Mouse (Mus musculus): ENCODE measurements at regions not wholly inside any gene's neighbourhood (a gene's known extent, or its start where the extent isn't known, plus 50 kb on each side); places are given as distances from the start of the nearest gene placed in this dataset.
"Not testable (repeated sequence)": the region's sequence is repeated elsewhere in the genome, so short reads cannot be mapped to it uniquely, and the experiment has no call there.

DNA sequence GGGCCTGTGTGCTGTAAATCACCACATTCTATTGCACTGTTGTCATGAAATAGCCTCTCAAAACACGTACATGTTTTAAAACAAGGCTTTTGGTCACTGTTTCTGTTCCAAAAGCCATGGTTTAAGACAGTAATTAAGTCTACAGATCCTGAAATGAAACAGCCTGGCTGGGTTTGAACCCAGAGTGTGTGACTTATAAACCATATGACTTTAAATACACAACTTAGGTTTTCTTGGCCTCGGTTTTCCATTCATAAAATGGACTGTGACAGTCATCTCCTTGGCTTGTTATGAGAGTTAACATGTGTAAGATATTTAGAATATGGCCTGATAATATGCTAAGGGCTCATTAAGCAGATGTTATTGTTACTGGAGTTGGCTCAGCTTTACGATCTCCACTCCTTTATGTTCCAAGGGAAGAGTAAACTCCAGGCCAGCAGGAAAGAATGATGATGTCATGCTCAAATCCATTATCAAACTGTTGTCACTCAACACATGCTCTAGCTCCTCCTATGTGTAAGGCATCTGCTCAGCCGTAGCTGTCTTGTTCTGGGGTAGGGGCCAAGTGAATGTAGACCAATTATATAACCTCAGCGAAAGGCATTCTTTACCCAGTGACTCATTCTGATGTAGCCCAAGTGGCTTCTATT, 154.6 kb upstream of the Slc25a13 start:
- H3K36me3 ChIP-seq (replicated peaks; ENCODE audit: control insufficient read depth, insufficient read depth) = no peaks in the 10 kb centered on the region
- ATAC-seq (ENCODE audit: low FRiP score) = no peak
- no peak overlapping the region for H3K4me3 ChIP-seq (replicated peaks; ENCODE audit: low read length)
- H3K27ac ChIP-seq = no peak overlapping the region
- H3K4me1 ChIP-seq (replicated peaks; ENCODE audit: control insufficient read depth, insufficient read depth, low read length) = no peaks in the 10 kb centered on the region
- DNase-seq (ENCODE audit: low spot score) = no peak
- H3K9me3 ChIP-seq (ENCODE audit: control insufficient read depth, low read length) = no peaks in the 10 kb centered on the region
- 80% methylated on average over 5 of the region's 5 CpGs for WGBS
- H3K27me3 ChIP-seq (ENCODE audit: control insufficient read depth, insufficient read depth, low read length) = no peaks in the 10 kb centered on the region
- H3K4me2 ChIP-seq (replicated peaks) = no peak overlapping the region
- no peak overlapping the region for H3K9ac ChIP-seq

DNA sequence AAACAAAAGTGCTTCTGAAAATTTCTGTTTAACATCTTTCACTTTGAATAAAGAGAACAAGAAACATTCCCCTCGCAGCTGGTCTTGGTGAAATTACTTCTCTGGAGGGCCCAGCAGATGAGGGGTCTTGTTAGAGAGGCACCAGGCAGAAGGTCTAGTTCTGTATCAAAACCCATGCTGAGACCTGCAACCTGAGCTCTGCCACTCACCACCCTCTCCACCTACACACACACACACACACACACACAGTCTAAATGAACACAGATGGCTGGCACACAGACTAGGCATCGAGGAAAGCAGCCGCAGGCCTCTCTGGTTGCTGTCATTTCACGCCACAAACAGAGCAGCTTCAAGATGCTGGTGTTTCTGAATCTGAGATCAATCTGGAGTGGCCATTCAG, 147.1 kb upstream of the Slc25a13 start:
- H3K27me3 ChIP-seq (ENCODE audit: control insufficient read depth, insufficient read depth, low read length) = no peaks in the 10 kb centered on the region
- no peak overlapping the region for H3K9ac ChIP-seq
- H3K27ac ChIP-seq = no peak overlapping the region
- H3K4me1 ChIP-seq (replicated peaks; ENCODE audit: control insufficient read depth, insufficient read depth, low read length) = no peaks in the 10 kb centered on the region
- DNase-seq (ENCODE audit: low spot score) (no peak), ATAC-seq (ENCODE audit: low FRiP score) (no peak)
- no peaks in the 10 kb centered on the region for H3K9me3 ChIP-seq (ENCODE audit: control insufficient read depth, low read length)
- H3K36me3 ChIP-seq (replicated peaks; ENCODE audit: control insufficient read depth, insufficient read depth) = no peaks in the 10 kb centered on the region
- no peak overlapping the region for H3K4me2 ChIP-seq (replicated peaks)
- 60% methylated on average over 4 of the region's 4 CpGs for WGBS
- H3K4me3 ChIP-seq (replicated peaks; ENCODE audit: low read length) = no peak overlapping the region

DNA sequence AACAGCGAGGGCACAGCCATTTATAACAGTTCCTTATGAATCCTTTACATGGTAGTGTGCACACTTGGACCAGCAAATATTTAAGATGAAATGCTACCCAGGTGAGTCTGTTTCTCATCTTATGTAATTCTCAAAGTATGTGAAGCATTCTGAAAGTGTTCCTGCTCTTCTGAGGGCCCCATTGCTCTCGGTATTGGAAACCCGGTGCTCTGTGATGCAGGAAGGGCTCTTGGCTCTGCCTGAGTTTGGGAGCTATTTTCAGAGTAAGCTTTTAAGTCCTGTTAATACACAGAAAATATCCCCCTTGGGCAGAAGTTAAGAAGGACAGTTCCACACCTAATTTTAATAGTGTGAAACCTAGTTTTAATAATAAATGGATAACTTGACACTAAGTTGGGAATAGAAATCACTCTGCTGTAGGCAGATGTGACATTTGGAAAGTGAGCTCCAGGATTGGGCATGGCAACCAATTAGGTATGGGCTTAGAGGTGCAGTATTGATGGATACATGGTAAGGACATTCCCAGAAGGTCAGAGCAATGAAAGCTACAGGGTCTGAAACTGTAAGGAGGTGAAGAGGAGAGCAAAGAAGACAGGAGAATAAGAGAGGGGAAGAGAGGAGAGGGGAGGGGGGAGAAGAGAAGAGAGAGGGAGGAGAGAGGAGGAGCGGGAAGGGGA, 145.8 kb upstream of the Slc25a13 start:
- Histone ChIP-seq H3K4me1 (replicated peaks; ENCODE audit: control insufficient read depth, insufficient read depth, low read length) (no peaks in the 10 kb centered on the region), H3K4me3 (replicated peaks; ENCODE audit: low read length) (no peak overlapping the region), H3K27ac (no peak overlapping the region), H3K27me3 (ENCODE audit: control insufficient read depth, insufficient read depth, low read length) (no peaks in the 10 kb centered on the region), H3K4me2 (replicated peaks) (no peak overlapping the region), H3K36me3 (replicated peaks; ENCODE audit: control insufficient read depth, insufficient read depth) (no peaks in the 10 kb centered on the region), H3K9me3 (ENCODE audit: control insufficient read depth, low read length) (no peaks in the 10 kb centered on the region), H3K9ac (no peak overlapping the region)
- DNase-seq (ENCODE audit: low spot score) (no peak), ATAC-seq (ENCODE audit: low FRiP score) (no peak)
- whole genome bisulfite sequencing = 78% methylated on average over 4 of the region's 4 CpGs

DNA sequence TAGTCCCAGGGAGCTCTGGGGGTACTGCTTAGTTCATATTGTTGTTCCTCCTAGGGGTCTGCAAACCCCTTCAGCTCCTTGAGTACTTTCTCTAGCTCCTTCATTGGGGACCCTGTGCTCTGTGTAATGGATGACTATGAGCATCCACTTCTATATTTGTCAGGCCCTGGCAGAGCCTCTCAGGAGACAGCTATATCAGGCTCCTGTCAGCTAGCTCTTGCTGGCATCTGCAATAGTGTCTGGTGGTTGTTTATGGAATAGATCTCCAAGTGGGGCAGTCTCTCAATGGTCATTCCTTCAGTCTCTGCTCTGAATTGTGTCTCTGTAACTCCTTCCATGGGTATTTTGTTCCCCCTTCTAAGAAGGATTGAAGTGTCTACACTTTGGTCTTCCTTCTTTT, 144.2 kb upstream of the Slc25a13 start:
- not testable (repeated sequence) for H3K27me3 ChIP-seq (ENCODE audit: control insufficient read depth, insufficient read depth, low read length); H3K9ac ChIP-seq; H3K4me3 ChIP-seq (replicated peaks; ENCODE audit: low read length); H3K36me3 ChIP-seq (replicated peaks; ENCODE audit: control insufficient read depth, insufficient read depth); H3K27ac ChIP-seq; DNase-seq (ENCODE audit: low spot score); H3K4me1 ChIP-seq (replicated peaks; ENCODE audit: control insufficient read depth, insufficient read depth, low read length); ATAC-seq (ENCODE audit: low FRiP score); H3K4me2 ChIP-seq (replicated peaks); H3K9me3 ChIP-seq (ENCODE audit: control insufficient read depth, low read length)

DNA sequence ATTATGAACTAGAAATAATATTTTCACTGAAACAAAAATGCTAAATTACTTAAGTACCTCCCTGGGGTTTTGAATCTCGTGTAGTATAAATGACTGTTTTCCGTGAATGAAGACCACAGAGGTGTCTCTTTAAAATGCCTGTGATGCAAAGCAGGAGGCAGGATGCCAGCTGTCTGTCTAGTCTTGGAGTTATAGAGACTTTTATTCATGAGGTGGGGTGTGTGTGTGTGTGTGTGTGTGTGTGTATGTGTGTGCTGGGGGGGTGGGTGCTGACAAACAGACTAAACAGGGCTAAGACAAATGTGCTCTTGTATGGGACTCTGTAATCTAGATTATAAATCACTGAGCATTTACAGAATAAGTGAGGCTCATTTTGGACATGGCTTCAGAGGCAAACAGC, 140.5 kb upstream of the Slc25a13 start:
- H3K4me2 ChIP-seq (replicated peaks) = no peak overlapping the region
- no peak for ATAC-seq (ENCODE audit: low FRiP score)
- no peak overlapping the region for H3K9ac ChIP-seq
- no peak overlapping the region for H3K27ac ChIP-seq
- H3K27me3 ChIP-seq (ENCODE audit: control insufficient read depth, insufficient read depth, low read length) = no peaks in the 10 kb centered on the region
- no peak overlapping the region for H3K4me3 ChIP-seq (replicated peaks; ENCODE audit: low read length)
- no peaks in the 10 kb centered on the region for H3K9me3 ChIP-seq (ENCODE audit: control insufficient read depth, low read length)
- no peak for DNase-seq (ENCODE audit: low spot score)
- WGBS = 32% methylated on average over 2 of the region's 2 CpGs
- no peaks in the 10 kb centered on the region for H3K4me1 ChIP-seq (replicated peaks; ENCODE audit: control insufficient read depth, insufficient read depth, low read length)
- H3K36me3 ChIP-seq (replicated peaks; ENCODE audit: control insufficient read depth, insufficient read depth) = no peaks in the 10 kb centered on the region

DNA sequence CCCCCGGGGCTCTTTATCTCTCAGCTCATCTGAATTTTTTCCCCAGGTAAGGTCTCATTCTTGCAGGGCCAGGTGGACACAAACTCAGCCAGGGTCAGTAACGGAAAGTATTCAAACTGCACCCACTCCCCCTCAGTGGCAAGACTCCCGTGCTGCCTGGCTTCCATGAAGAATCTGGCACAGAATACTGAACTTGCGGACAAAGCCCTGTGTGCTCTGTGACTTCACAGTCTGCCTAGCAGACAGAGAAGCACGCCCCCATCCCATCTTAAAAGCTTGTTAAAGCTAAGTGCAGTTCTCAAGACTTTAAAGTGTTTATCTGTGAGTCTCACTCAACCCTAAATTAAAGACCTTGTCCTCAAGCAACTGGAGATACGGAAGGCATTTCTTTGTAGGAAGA, 140.0 kb upstream of the Slc25a13 start:
- no peak overlapping the region for H3K4me2 ChIP-seq (replicated peaks)
- ATAC-seq (ENCODE audit: low FRiP score) = no peak
- no peak overlapping the region for H3K27ac ChIP-seq
- no peaks in the 10 kb centered on the region for H3K4me1 ChIP-seq (replicated peaks; ENCODE audit: control insufficient read depth, insufficient read depth, low read length)
- H3K36me3 ChIP-seq (replicated peaks; ENCODE audit: control insufficient read depth, insufficient read depth) = no peaks in the 10 kb centered on the region
- H3K27me3 ChIP-seq (ENCODE audit: control insufficient read depth, insufficient read depth, low read length) = no peaks in the 10 kb centered on the region
- no peaks in the 10 kb centered on the region for H3K9me3 ChIP-seq (ENCODE audit: control insufficient read depth, low read length)
- 70% methylated on average over 6 of the region's 6 CpGs for WGBS
- DNase-seq (ENCODE audit: low spot score) = no peak
- H3K4me3 ChIP-seq (replicated peaks; ENCODE audit: low read length) = no peak overlapping the region
- H3K9ac ChIP-seq = no peak overlapping the region

DNA sequence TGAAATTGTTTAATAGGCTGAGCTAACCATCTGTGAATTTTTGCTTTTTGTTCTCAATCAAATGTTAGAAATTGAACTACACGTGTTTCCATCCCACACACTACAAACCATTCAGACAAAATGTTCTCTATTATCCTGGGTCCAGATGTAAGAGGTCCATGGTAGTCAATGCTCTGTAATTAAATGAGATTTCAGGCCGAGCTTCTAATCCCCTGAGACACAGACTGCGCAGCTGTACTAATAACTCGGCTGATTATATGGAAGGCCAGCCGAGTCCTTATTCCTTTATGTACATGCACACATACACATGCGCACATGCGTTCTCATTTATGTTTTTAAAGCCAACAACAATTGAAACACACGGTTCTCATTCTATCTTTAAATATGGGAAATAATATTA, 118.3 kb upstream of the Slc25a13 start:
- no peak overlapping the region for H3K4me3 ChIP-seq (replicated peaks; ENCODE audit: low read length)
- peaks cover 3% of the 10 kb centered on the region; the same call in 1 of the 2 replicates for H3K4me1 ChIP-seq (replicated peaks; ENCODE audit: control insufficient read depth, insufficient read depth, low read length)
- no peak overlapping the region for H3K4me2 ChIP-seq (replicated peaks)
- DNase-seq (ENCODE audit: low spot score) = no peak
- 46% methylated on average over 8 of the region's 8 CpGs for WGBS
- no peak overlapping the region for H3K27ac ChIP-seq
- H3K9ac ChIP-seq = no peak overlapping the region
- H3K27me3 ChIP-seq (ENCODE audit: control insufficient read depth, insufficient read depth, low read length) = no peaks in the 10 kb centered on the region
- H3K36me3 ChIP-seq (replicated peaks; ENCODE audit: control insufficient read depth, insufficient read depth) = no peaks in the 10 kb centered on the region
- ATAC-seq (ENCODE audit: low FRiP score) = peak; percentile 62; the same call in 1 of the 2 replicates
- H3K9me3 ChIP-seq (ENCODE audit: control insufficient read depth, low read length) = no peaks in the 10 kb centered on the region

DNA sequence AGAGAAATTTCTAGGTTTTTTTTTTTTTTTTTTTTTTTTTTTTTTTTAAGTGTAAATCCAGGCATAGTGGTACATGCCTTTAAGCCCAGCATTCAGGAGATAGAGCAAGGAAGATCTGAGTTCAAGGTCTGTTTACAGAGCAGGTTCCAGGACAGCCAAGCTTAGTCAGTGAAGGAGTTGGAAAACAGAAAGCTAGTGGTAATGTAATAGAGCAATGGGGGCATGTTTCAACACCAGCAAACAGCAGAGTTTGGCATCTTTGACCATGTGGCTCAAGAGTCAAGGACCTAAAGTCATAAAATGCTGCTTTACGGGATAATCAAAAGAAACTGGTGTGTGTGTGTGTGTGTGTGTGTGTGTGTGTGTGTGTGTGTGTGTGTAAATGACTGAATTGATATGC, 113.3 kb upstream of the Slc25a13 start:
- no peak overlapping the region for H3K9ac ChIP-seq
- H3K4me1 ChIP-seq (replicated peaks; ENCODE audit: control insufficient read depth, insufficient read depth, low read length) = peaks cover 2% of the 10 kb centered on the region; the same call in 1 of the 2 replicates
- H3K4me3 ChIP-seq (replicated peaks; ENCODE audit: low read length) = no peak overlapping the region
- H3K27ac ChIP-seq = no peak overlapping the region
- H3K27me3 ChIP-seq (ENCODE audit: control insufficient read depth, insufficient read depth, low read length) = no peaks in the 10 kb centered on the region
- DNase-seq (ENCODE audit: low spot score) (no peak), ATAC-seq (ENCODE audit: low FRiP score) (no peak)
- H3K4me2 ChIP-seq (replicated peaks) = no peak overlapping the region
- 92% methylated on average over 1 of the region's 1 CpGs for WGBS
- peaks cover 14% of the 10 kb centered on the region; the same call in 1 of the 2 replicates for H3K9me3 ChIP-seq (ENCODE audit: control insufficient read depth, low read length)
- no peaks in the 10 kb centered on the region for H3K36me3 ChIP-seq (replicated peaks; ENCODE audit: control insufficient read depth, insufficient read depth)

DNA sequence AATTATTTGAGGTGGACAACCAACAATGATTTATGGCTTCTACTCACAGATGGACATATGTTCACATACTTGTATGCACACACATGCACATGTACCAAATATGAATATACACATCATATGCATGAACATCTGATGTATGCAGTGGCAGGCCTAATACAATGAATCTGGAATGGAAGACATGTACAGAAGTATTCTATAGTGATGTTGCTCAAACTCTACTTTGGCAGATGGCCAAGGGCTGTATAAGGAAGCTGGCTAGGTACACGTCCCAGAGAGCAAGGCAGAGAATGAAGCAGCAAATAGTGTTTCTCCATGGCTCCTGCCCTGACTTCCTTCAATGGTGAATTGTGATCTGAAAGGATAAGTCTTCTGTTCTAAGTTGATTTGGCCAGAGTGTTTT, 108.5 kb upstream of the Slc25a13 start:
- H3K4me3 ChIP-seq (replicated peaks; ENCODE audit: low read length) = no peak overlapping the region
- H3K36me3 ChIP-seq (replicated peaks; ENCODE audit: control insufficient read depth, insufficient read depth) = no peaks in the 10 kb centered on the region
- peaks cover 14% of the 10 kb centered on the region; the same call in 1 of the 2 replicates for H3K9me3 ChIP-seq (ENCODE audit: control insufficient read depth, low read length)
- H3K27me3 ChIP-seq (ENCODE audit: control insufficient read depth, insufficient read depth, low read length) = no peaks in the 10 kb centered on the region
- H3K4me1 ChIP-seq (replicated peaks; ENCODE audit: control insufficient read depth, insufficient read depth, low read length) = no peaks in the 10 kb centered on the region
- H3K4me2 ChIP-seq (replicated peaks) = no peak overlapping the region
- 44% methylated on average over 1 of the region's 1 CpGs for WGBS
- DNase-seq (ENCODE audit: low spot score) = no peak
- H3K27ac ChIP-seq = no peak overlapping the region
- H3K9ac ChIP-seq = no peak overlapping the region
- ATAC-seq (ENCODE audit: low FRiP score) = no peak
